Mouse (Mus musculus) ovary, postnatal 36 days (tissue): ENCODE results near the gene Caskin2.

Experiments used
- DNase-seq: peaks from one replicate; pipeline ENCODE4 v3.0.0; 2022; ENCODE audit warnings: low spot score, mixed read lengths

Caskin2 gene

GRCm38 (mm10) chr11:115831518-115831917, 18.1 kb upstream of the Caskin2 start:
- no peak for DNase-seq

- DNase-seq = no peak
Measured at GRCm38 (mm10) chr11:115830550-115831325, 17.3 kb upstream of the Caskin2 start.

GRCm38 (mm10) chr11:115829036-115829435, 15.6 kb upstream of the Caskin2 start:
- no peak for DNase-seq

GRCm38 (mm10) chr11:115827624-115828023, 14.2 kb upstream of the Caskin2 start:
- DNase-seq = no peak

GRCm38 (mm10) chr11:115826487-115826886, 13.0 kb upstream of the Caskin2 start:
- DNase-seq = no peak

GRCm38 (mm10) chr11:115824813-115825212, 11.4 kb upstream of the Caskin2 start:
- no peak for DNase-seq

- DNase-seq = peak; percentile 90
Measured at GRCm38 (mm10) chr11:115823774-115824740, 10.6 kb upstream of the Caskin2 start, which contains the start of gene Llgl2. Gene Llgl2, plus strand, starts transcription at chr11:115824049.

- no peak for DNase-seq
Measured at GRCm38 (mm10) chr11:115821001-115821400, 7.6 kb upstream of the Caskin2 start.

GRCm38 (mm10) chr11:115819915-115820623, 6.6 kb upstream of the Caskin2 start:
- DNase-seq = no peak

GRCm38 (mm10) chr11:115817331-115817730, 3.9 kb upstream of the Caskin2 start:
- no peak for DNase-seq

- DNase-seq = peak; percentile 87
Measured at GRCm38 (mm10) chr11:115814605-115815450, 1.4 kb upstream of the Caskin2 start, which contains the start of gene Tsen54. Gene Tsen54, plus strand, starts transcription at chr11:115814724.

GRCm38 (mm10) chr11:115812533-115813420, 662 bp downstream of the Caskin2 start:
- peak; percentile 48 for DNase-seq

GRCm38 (mm10) chr11:115812095-115812494, 1.3 kb downstream of the Caskin2 start:
- no peak for DNase-seq

GRCm38 (mm10) chr11:115811381-115812093, 1.9 kb downstream of the Caskin2 start:
- DNase-seq = no peak

GRCm38 (mm10) chr11:115810377-115810776, 3.1 kb downstream of the Caskin2 start:
- DNase-seq = peak; percentile 77

GRCm38 (mm10) chr11:115809311-115809781, 4.1 kb downstream of the Caskin2 start:
- no peak for DNase-seq

GRCm38 (mm10) chr11:115808696-115809310, 4.6 kb downstream of the Caskin2 start:
- no peak for DNase-seq

- DNase-seq = no peak
Measured at GRCm38 (mm10) chr11:115807971-115808370, 5.5 kb downstream of the Caskin2 start.

- no peak for DNase-seq
Measured at GRCm38 (mm10) chr11:115807306-115807705, 6.1 kb downstream of the Caskin2 start.
